Mouse (Mus musculus): ENCODE data around the gene Aldh3b1. TPM values are rescaled to one million over a fixed set of nuclear protein-coding genes. Genes with fewer than 3 reads are reported as not detected.

Gene Aldh3b1
- polyA plus RNA-seq, 1 experiment, result 0.66 TPM

- H3K9ac ChIP-seq (ENCODE audit: low read depth, poor library complexity, severe bottlenecking), result no peak overlapping the region
- H3K4me3 ChIP-seq (ENCODE audit: low read depth, low read length), result no peak overlapping the region
- H3K4me1 ChIP-seq (ENCODE audit: control insufficient read depth, insufficient read depth, low read length), result no peaks in the 10 kb centered on the region
- no peak for TF ChIP-seq EP300 (IDR thresholded peaks at IDR 0.05; ENCODE audit: insufficient read depth, low read depth, low read length)
- TF ChIP-seq POLR2A (IDR thresholded peaks at IDR 0.05; ENCODE audit: insufficient read depth, low read length), result no peak
- TF ChIP-seq CTCF (IDR thresholded peaks at IDR 0.05; ENCODE audit: low read depth, low read length), result no peak
- H3K27me3 ChIP-seq (ENCODE audit: control insufficient read depth, insufficient read depth, low read length, poor library complexity, severe bottlenecking), result no peaks in the 10 kb centered on the region
- no peaks in the 10 kb centered on the region for H3K36me3 ChIP-seq (ENCODE audit: control insufficient read depth, insufficient read depth, low read length, poor library complexity, severe bottlenecking)
- H3K9me3 ChIP-seq (replicated peaks; ENCODE audit: control insufficient read depth, insufficient read depth, low read length, poor library complexity, severe bottlenecking), result no peaks in the 10 kb centered on the region
- no peak overlapping the region for H3K27ac ChIP-seq (ENCODE audit: insufficient read depth, low read length)
These were observed 26.2 kb upstream of the Aldh3b1 start for GRCm38 (mm10) chr19:3955804-3956203.

- H3K9me3 ChIP-seq (replicated peaks; ENCODE audit: control insufficient read depth, insufficient read depth, low read length, poor library complexity, severe bottlenecking), result no peaks in the 10 kb centered on the region
- no peak overlapping the region for H3K27ac ChIP-seq (ENCODE audit: insufficient read depth, low read length)
- H3K27me3 ChIP-seq (ENCODE audit: control insufficient read depth, insufficient read depth, low read length, poor library complexity, severe bottlenecking), result no peaks in the 10 kb centered on the region
- H3K4me1 ChIP-seq (ENCODE audit: control insufficient read depth, insufficient read depth, low read length), result no peaks in the 10 kb centered on the region
- H3K4me3 ChIP-seq (ENCODE audit: low read depth, low read length), result no peak overlapping the region
- no peak overlapping the region for H3K9ac ChIP-seq (ENCODE audit: low read depth, poor library complexity, severe bottlenecking)
- H3K36me3 ChIP-seq (ENCODE audit: control insufficient read depth, insufficient read depth, low read length, poor library complexity, severe bottlenecking), result no peaks in the 10 kb centered on the region
- TF ChIP-seq CTCF (IDR thresholded peaks at IDR 0.05; ENCODE audit: low read depth, low read length), result no peak
- TF ChIP-seq POLR2A (IDR thresholded peaks at IDR 0.05; ENCODE audit: insufficient read depth, low read length), result no peak
- TF ChIP-seq EP300 (IDR thresholded peaks at IDR 0.05; ENCODE audit: insufficient read depth, low read depth, low read length), result no peak
These were observed 25.4 kb upstream of the Aldh3b1 start for GRCm38 (mm10) chr19:3955033-3955432.

- no peak overlapping the region for H3K4me3 ChIP-seq (ENCODE audit: low read depth, low read length)
- H3K36me3 ChIP-seq (ENCODE audit: control insufficient read depth, insufficient read depth, low read length, poor library complexity, severe bottlenecking), result no peaks in the 10 kb centered on the region
- no peak overlapping the region for H3K27ac ChIP-seq (ENCODE audit: insufficient read depth, low read length)
- no peak overlapping the region for H3K9ac ChIP-seq (ENCODE audit: low read depth, poor library complexity, severe bottlenecking)
- H3K9me3 ChIP-seq (replicated peaks; ENCODE audit: control insufficient read depth, insufficient read depth, low read length, poor library complexity, severe bottlenecking), result no peaks in the 10 kb centered on the region
- no peaks in the 10 kb centered on the region for H3K27me3 ChIP-seq (ENCODE audit: control insufficient read depth, insufficient read depth, low read length, poor library complexity, severe bottlenecking)
- no peaks in the 10 kb centered on the region for H3K4me1 ChIP-seq (ENCODE audit: control insufficient read depth, insufficient read depth, low read length)
- TF ChIP-seq EP300 (IDR thresholded peaks at IDR 0.05; ENCODE audit: insufficient read depth, low read depth, low read length) (no peak), POLR2A (IDR thresholded peaks at IDR 0.05; ENCODE audit: insufficient read depth, low read length) (no peak), CTCF (IDR thresholded peaks at IDR 0.05; ENCODE audit: low read depth, low read length) (no peak)
These were observed 22.5 kb upstream of the Aldh3b1 start for GRCm38 (mm10) chr19:3952099-3952498.

GRCm38 (mm10) chr19:3951461-3951860 lies 21.9 kb upstream of the Aldh3b1 start:
- Histone ChIP-seq H3K27ac (ENCODE audit: insufficient read depth, low read length) (no peak overlapping the region), H3K9ac (ENCODE audit: low read depth, poor library complexity, severe bottlenecking) (no peak overlapping the region), H3K4me1 (ENCODE audit: control insufficient read depth, insufficient read depth, low read length) (no peaks in the 10 kb centered on the region), H3K36me3 (ENCODE audit: control insufficient read depth, insufficient read depth, low read length, poor library complexity, severe bottlenecking) (no peaks in the 10 kb centered on the region), H3K9me3 (replicated peaks; ENCODE audit: control insufficient read depth, insufficient read depth, low read length, poor library complexity, severe bottlenecking) (no peaks in the 10 kb centered on the region), H3K27me3 (ENCODE audit: control insufficient read depth, insufficient read depth, low read length, poor library complexity, severe bottlenecking) (no peaks in the 10 kb centered on the region), H3K4me3 (ENCODE audit: low read depth, low read length) (no peak overlapping the region)
- no peak for TF ChIP-seq CTCF (IDR thresholded peaks at IDR 0.05; ENCODE audit: low read depth, low read length)
- TF ChIP-seq EP300 (IDR thresholded peaks at IDR 0.05; ENCODE audit: insufficient read depth, low read depth, low read length), result no peak
- no peak for TF ChIP-seq POLR2A (IDR thresholded peaks at IDR 0.05; ENCODE audit: insufficient read depth, low read length)

- Histone ChIP-seq H3K4me1 (ENCODE audit: control insufficient read depth, insufficient read depth, low read length) (peaks cover 2% of the 10 kb centered on the region), H3K4me3 (ENCODE audit: low read depth, low read length) (no peak overlapping the region), H3K36me3 (ENCODE audit: control insufficient read depth, insufficient read depth, low read length, poor library complexity, severe bottlenecking) (no peaks in the 10 kb centered on the region), H3K27me3 (ENCODE audit: control insufficient read depth, insufficient read depth, low read length, poor library complexity, severe bottlenecking) (no peaks in the 10 kb centered on the region), H3K9ac (ENCODE audit: low read depth, poor library complexity, severe bottlenecking) (no peak overlapping the region), H3K27ac (ENCODE audit: insufficient read depth, low read length) (no peak overlapping the region), H3K9me3 (replicated peaks; ENCODE audit: control insufficient read depth, insufficient read depth, low read length, poor library complexity, severe bottlenecking) (no peaks in the 10 kb centered on the region)
- no peak for TF ChIP-seq CTCF (IDR thresholded peaks at IDR 0.05; ENCODE audit: low read depth, low read length)
- TF ChIP-seq EP300 (IDR thresholded peaks at IDR 0.05; ENCODE audit: insufficient read depth, low read depth, low read length), result no peak
- TF ChIP-seq POLR2A (IDR thresholded peaks at IDR 0.05; ENCODE audit: insufficient read depth, low read length), result no peak
These were observed 20.7 kb upstream of the Aldh3b1 start for GRCm38 (mm10) chr19:3950331-3950730.

- H3K4me3 ChIP-seq (ENCODE audit: low read depth, low read length), result peak overlapping the region; percentile 11
- H3K27ac ChIP-seq (ENCODE audit: insufficient read depth, low read length), result no peak overlapping the region
- H3K27me3 ChIP-seq (ENCODE audit: control insufficient read depth, insufficient read depth, low read length, poor library complexity, severe bottlenecking), result no peaks in the 10 kb centered on the region
- H3K9me3 ChIP-seq (replicated peaks; ENCODE audit: control insufficient read depth, insufficient read depth, low read length, poor library complexity, severe bottlenecking), result no peaks in the 10 kb centered on the region
- H3K36me3 ChIP-seq (ENCODE audit: control insufficient read depth, insufficient read depth, low read length, poor library complexity, severe bottlenecking), result no peaks in the 10 kb centered on the region
- H3K9ac ChIP-seq (ENCODE audit: low read depth, poor library complexity, severe bottlenecking), result 0 out of 2 replicates have a peak overlapping the region, but pooled peaks have one; percentile 21
- TF ChIP-seq EP300 (IDR thresholded peaks at IDR 0.05; ENCODE audit: insufficient read depth, low read depth, low read length), result no peak
- no peak for TF ChIP-seq POLR2A (IDR thresholded peaks at IDR 0.05; ENCODE audit: insufficient read depth, low read length)
- TF ChIP-seq CTCF (IDR thresholded peaks at IDR 0.05; ENCODE audit: low read depth, low read length), result no peak
- peaks cover 2% of the 10 kb centered on the region for H3K4me1 ChIP-seq (ENCODE audit: control insufficient read depth, insufficient read depth, low read length)
These were observed 18.9 kb upstream of the Aldh3b1 start for GRCm38 (mm10) chr19:3948546-3948945.

Data from ES-Bruce4 (cell line).